Mouse (Mus musculus) adrenal gland, postnatal 4 days (tissue): Measurements from ENCODE around the gene Ifnar2. TPM values are rescaled to one million over a fixed set of nuclear protein-coding genes. Genes with fewer than 3 reads are reported as not detected.

ENCODE experiments used
- DNase-seq, 2 experiments: peaks; one replicate each; pipeline ENCODE4 v3.0.0; 2021 to 2022; ENCODE audit warnings: low spot score in 2 of 2, mixed read lengths in 2 of 2
- long read RNA-seq, 2 experiments: library from polyadenylated mRNA; stranded (forward); transcript quantifications; one replicate each; pipeline ENCODE4 v2.0.0; 2021
- total RNA-seq, 2 experiments: library from RNA; stranded (reverse); gene quantifications; 2 replicates each; pipeline ENCODE4 v1.2.3; 2021

Ifnar2 gene
- 10 to 100 TPM; 68.7 to 72.6 TPM for total RNA-seq
- long read RNA-seq, experiment 1, transcript Ifnar2-203 (7 exons, 1,099 nt): major isoform, 46 of 58 reads
- long read RNA-seq, experiment 1, transcript Ifnar2-201 (9 exons, 3,047 nt): minor isoform, 6 of 58 reads
- long read RNA-seq, experiment 1, partial matches to known transcripts: 3 of 58 reads
- long read RNA-seq, experiment 1, other reads (novel, unspliced or antisense): 1 of 58 reads
- long read RNA-seq, experiment 2, transcript Ifnar2-203 (7 exons, 1,099 nt): major isoform, 40 of 60 reads
- long read RNA-seq, experiment 2, transcript Ifnar2-201 (9 exons, 3,047 nt): minor isoform, 7 of 60 reads
- long read RNA-seq, experiment 2, partial matches to known transcripts: 4 of 60 reads
- long read RNA-seq, experiment 2, other reads (novel, unspliced or antisense): 5 of 60 reads

GRCm38 (mm10) chr16:91372577-91373472 lies at the start of gene Ifnar2:
TSS of gene Ifnar2 (plus strand) at chr16:91372783.
- peak; percentile 69 to 75 for DNase-seq

- DNase-seq: no peak
These were observed 45.0 kb upstream of the Ifnar2 start for GRCm38 (mm10) chr16:91327605-91328004.

- no peak for DNase-seq
These were observed 43.7 kb upstream of the Ifnar2 start for GRCm38 (mm10) chr16:91328922-91329321.

GRCm38 (mm10) chr16:91330496-91330895 lies 42.1 kb upstream of the Ifnar2 start:
- DNase-seq: no peak

- no peak for DNase-seq
These were observed 41.4 kb upstream of the Ifnar2 start for GRCm38 (mm10) chr16:91331153-91331552.

- DNase-seq: no peak
These were observed 39.7 kb upstream of the Ifnar2 start for GRCm38 (mm10) chr16:91332880-91333279.

- no peak for DNase-seq
These were observed 38.2 kb upstream of the Ifnar2 start for GRCm38 (mm10) chr16:91334190-91334893.

- DNase-seq: no peak
These were observed 35.8 kb upstream of the Ifnar2 start for GRCm38 (mm10) chr16:91336753-91337152.

GRCm38 (mm10) chr16:91337480-91337879 lies 35.1 kb upstream of the Ifnar2 start:
- no peak for DNase-seq

- DNase-seq: no peak
These were observed 26.1 kb upstream of the Ifnar2 start for GRCm38 (mm10) chr16:91346491-91346890.

- no peak for DNase-seq
These were observed 24.9 kb upstream of the Ifnar2 start for GRCm38 (mm10) chr16:91347491-91348263.

- DNase-seq: no peak
These were observed 24.4 kb upstream of the Ifnar2 start for GRCm38 (mm10) chr16:91348264-91348565.

- no peak for DNase-seq
These were observed 23.8 kb upstream of the Ifnar2 start for GRCm38 (mm10) chr16:91348588-91349330.

- DNase-seq: peak in 1 of 2 experiments; percentile 56
These were observed 20.5 kb upstream of the Ifnar2 start for GRCm38 (mm10) chr16:91352084-91352562.

GRCm38 (mm10) chr16:91352749-91353148 lies 19.8 kb upstream of the Ifnar2 start:
- DNase-seq: no peak

- DNase-seq: no peak
These were observed 19.4 kb upstream of the Ifnar2 start for GRCm38 (mm10) chr16:91353177-91353576.

GRCm38 (mm10) chr16:91353638-91354037 lies 18.9 kb upstream of the Ifnar2 start:
- no peak for DNase-seq

- no peak for DNase-seq
These were observed 18.0 kb upstream of the Ifnar2 start for GRCm38 (mm10) chr16:91354599-91354998.

- DNase-seq: no peak
These were observed 17.4 kb upstream of the Ifnar2 start for GRCm38 (mm10) chr16:91355160-91355559.
